Mouse (Mus musculus) hindbrain, embryonic 14.5 days (tissue): ENCODE results near the gene Mboat7. TPM values are rescaled to one million over a fixed set of nuclear protein-coding genes. Genes with fewer than 3 reads are reported as not detected.
"Not testable (repeated sequence)": the region's sequence is repeated elsewhere in the genome, so short reads cannot be mapped to it uniquely, and the experiment has no call there.

Source experiments
- ATAC-seq: fragments of 200-750 bp; cut with Nextera tagmentation; 2 replicates; pipeline ENCODE4 v1.8.0; 2017; ENCODE audit warnings: moderate number of reproducible peaks, mild to moderate bottlenecking, moderate TSS enrichment, moderate library complexity; ENCODE audit not compliant: low FRiP score
- DNase-seq: peaks from one replicate; pipeline ENCODE4 v3.0.0-alpha.2; 2015; ENCODE audit warnings: low spot score
- H3K27ac ChIP-seq: fragments of 300-500 bp; sonication (generic); 2 replicates; pipeline ENCODE4 v1.5.1; 2014; ENCODE audit warnings: mild to moderate bottlenecking, moderate library complexity
- H3K27me3 ChIP-seq: fragments of 300-500 bp; sonication (generic); 2 replicates; pipeline ENCODE4 v1.6.1; 2014; ENCODE audit warnings: mild to moderate bottlenecking, low read length, mixed read lengths; ENCODE audit not compliant: control insufficient read depth, insufficient read depth
- H3K36me3 ChIP-seq: fragments of 300-500 bp; sonication (generic); replicated peaks from 2 replicates; pipeline ENCODE4 v1.6.1; 2014; ENCODE audit not compliant: control insufficient read depth, insufficient read depth
- H3K4me1 ChIP-seq: fragments of 300-500 bp; sonication (generic); replicated peaks from 2 replicates; pipeline ENCODE4 v1.6.1; 2014; ENCODE audit warnings: antibody characterized with exemption, low read length, mixed read lengths; ENCODE audit not compliant: control insufficient read depth, insufficient read depth
- H3K4me2 ChIP-seq: fragments of 300-500 bp; sonication (generic); replicated peaks from 2 replicates; pipeline ENCODE4 v1.6.1; 2014; ENCODE audit warnings: mild to moderate bottlenecking, moderate library complexity
- H3K4me3 ChIP-seq: fragments of 300-500 bp; sonication (generic); replicated peaks from 2 replicates; pipeline ENCODE4 v1.5.1; 2014; ENCODE audit warnings: mild to moderate bottlenecking, low read length
- H3K9ac ChIP-seq: fragments of 300-500 bp; sonication (generic); 2 replicates; pipeline ENCODE4 v1.6.1; 2014
- H3K9me3 ChIP-seq: fragments of 300-500 bp; sonication (generic); 2 replicates; pipeline ENCODE4 v1.6.1; 2016; ENCODE audit warnings: low read length; ENCODE audit not compliant: control insufficient read depth
- WGBS: fragments of 180-500 bp; shearing (Covaris S2); extraction: QIAGEN DNeasy Blood & Tissue Kit; methylation state at CpG from one replicate; pipeline ENCODE4 v1.1.7; 2014; 5-methylcytosine and 5-hydroxymethylcytosine counted together
- polyA plus RNA-seq: library from polyadenylated mRNA; unstranded; fragments of >200 nt; fragmentation: Nextera tagmentation; extraction: Ambion mirVana; gene quantifications from 2 replicates; pipeline ENCODE4 v1.2.1, GENCODE M21; 2014

Gene Mboat7
- 80.4 and 93.7 TPM in 2 replicates for polyA plus RNA-seq

DNA sequence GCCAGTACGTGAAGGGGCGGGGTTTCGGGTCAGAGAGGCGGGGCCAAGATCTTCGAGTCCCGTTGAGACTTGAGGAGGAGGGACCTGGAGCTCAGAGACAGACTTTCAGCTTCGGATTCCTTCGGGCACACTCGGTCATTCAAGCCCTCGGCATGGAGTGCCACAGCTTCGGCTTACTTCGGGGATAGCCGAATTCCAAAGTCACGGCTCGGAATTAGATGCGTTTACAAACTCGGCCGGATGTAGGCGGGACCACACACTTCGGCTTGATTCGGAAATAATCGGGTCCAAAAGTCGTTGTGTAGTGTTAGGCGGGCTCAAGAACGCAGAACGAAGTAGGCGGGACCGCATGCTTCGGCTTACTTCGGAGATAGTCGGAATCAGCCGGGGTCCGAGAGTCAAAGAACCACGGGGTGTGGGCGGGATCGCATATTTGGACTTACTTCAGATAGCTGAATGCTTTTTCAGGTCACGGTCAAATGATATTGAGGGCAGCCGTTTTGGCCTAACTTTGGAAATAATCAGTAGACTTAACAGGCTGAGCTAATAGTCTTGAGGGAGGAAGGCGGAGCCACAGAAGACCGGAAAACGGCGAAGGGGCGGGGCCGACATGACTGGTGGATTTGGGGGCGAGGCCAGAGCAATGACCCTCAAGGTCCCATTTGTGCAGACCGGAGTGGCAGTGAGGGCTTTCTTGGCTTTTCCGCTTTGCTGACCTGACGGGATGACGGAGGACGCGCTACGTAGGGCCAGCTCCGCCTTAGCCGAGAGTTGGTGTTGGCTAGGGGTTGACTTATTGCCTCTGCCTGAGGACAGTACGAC lies at the start of gene Mboat7:
Gene Mboat7, minus strand, starts transcription at position 537 of the 822 bp plus-strand sequence.
- peak within 1 kb of the TSS; percentile 88 for H3K4me2 ChIP-seq

DNA sequence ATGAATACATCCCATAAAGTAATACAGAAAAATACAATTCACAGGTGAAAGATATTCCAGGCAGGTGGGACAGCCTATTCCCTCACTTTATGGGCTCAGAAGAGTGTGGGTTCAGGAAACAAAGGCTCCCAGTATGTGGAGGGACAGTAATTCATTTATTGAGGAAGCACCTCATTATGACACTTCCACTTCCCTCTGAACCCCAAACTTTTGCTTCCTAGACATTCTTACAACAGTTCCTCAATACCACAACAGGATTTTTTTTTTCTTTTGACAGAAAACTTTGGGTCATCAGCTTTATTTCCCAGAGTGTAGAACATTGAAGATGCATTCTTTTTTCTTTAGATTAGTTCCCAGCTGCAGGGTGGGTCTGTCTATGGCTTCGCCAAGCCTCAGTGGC lies 39.4 kb upstream of the Mboat7 start:
- not testable (repeated sequence) for H3K4me1 ChIP-seq

More for the DNA sequence above, at the start of gene Mboat7:
- peak; percentile 94 for ATAC-seq
- Histone ChIP-seq H3K36me3 (peaks cover 44% of the 10 kb centered on the region), H3K4me3 (peak within 1 kb of the TSS; percentile 88), H3K9ac (peak within 1 kb of the TSS; percentile 93), H3K27me3 (no peaks in the 10 kb centered on the region), H3K4me1 (peaks cover 19% of the 10 kb centered on the region), H3K27ac (peak within 1 kb of the TSS; percentile 93), H3K9me3 (no peaks in the 10 kb centered on the region)
- DNase-seq = peak; percentile 98
- under 1% methylated on average over 55 of the region's 55 CpGs for whole genome bisulfite sequencing

DNA sequence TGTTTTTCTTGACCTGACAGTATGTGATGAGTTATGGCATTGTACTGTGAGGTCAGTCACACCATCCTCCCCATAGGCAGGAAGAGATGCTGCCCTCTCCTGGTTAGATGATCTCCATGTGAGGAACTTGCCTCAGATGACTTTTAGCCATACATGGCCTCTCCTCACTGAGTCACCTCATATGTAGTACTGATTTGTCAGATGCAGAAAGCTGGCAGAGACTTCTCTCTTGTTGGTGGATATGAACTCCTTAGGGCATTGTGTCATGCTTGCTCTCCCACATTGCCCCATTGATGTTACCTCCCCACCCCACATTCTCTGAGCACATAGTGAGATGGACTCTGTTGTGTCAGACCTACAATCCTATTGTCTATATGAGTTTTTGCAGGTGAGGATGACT lies 32.1 kb upstream of the Mboat7 start:
- H3K36me3 ChIP-seq, H3K9ac ChIP-seq, H3K4me2 ChIP-seq, ATAC-seq, H3K4me1 ChIP-seq, H3K4me3 ChIP-seq, H3K9me3 ChIP-seq, H3K27ac ChIP-seq, H3K27me3 ChIP-seq, DNase-seq: not testable (repeated sequence)

More for the DNA sequence above, 39.4 kb upstream of the Mboat7 start:
- not testable (repeated sequence) for H3K27me3 ChIP-seq, H3K9ac ChIP-seq, H3K27ac ChIP-seq, H3K9me3 ChIP-seq, H3K4me3 ChIP-seq, DNase-seq, H3K36me3 ChIP-seq, H3K4me2 ChIP-seq, ATAC-seq
- no CpG with 5 or more reads among the region's 1 CpGs for WGBS

DNA sequence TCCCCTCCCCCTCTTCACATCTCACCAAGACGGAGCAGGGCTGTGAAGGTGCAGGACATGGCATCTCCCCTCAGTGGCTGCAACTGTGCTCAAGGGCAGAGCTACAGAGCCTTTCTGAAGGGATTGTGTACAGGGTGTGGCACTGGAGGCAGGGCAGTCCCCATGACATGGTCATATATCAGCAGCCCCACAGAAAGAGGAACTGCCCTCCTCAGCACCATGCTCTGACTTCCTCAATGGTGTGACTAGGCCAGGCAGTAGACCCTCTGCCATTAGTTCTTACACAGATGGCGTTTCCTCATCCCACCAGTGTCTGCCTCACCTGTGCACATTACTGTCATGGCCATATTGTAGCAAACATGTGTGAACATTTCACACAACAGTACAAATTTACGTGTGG lies 26.9 kb upstream of the Mboat7 start, which contains the start of gene Pirb:
Gene Pirb, minus strand, starts transcription at position 124 of the 400 bp plus-strand sequence.
- ATAC-seq = not testable (repeated sequence)

DNA sequence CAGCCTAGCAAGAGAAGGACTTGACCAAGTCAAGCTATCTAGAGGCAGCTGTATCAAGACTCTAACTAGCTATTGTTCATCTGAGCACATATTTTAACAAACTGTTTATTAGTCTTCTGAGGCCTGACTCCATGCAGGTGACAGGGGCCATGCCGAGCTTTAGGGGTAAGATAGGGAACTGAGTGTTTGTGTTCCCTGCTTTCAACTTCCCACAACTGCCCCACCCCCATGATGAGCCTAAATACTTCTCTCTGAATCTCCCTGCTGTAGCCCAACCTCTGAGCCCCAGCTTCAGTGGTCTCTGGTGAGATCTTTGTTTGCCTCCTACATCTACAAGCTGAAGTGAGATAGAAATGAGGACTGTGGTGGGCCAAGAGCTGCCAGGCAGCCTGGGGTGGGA lies 21.9 kb upstream of the Mboat7 start:
- Histone ChIP-seq H3K27me3 (no peaks in the 10 kb centered on the region), H3K36me3 (no peaks in the 10 kb centered on the region), H3K27ac (no peak overlapping the region), H3K4me1 (no peaks in the 10 kb centered on the region), H3K9ac (no peak overlapping the region), H3K4me3 (no peak overlapping the region), H3K4me2 (no peak overlapping the region), H3K9me3 (no peaks in the 10 kb centered on the region)
- ATAC-seq (no peak), DNase-seq (no peak)
- 54% methylated on average over 1 of the region's 1 CpGs for WGBS

More for the DNA sequence above, 26.9 kb upstream of the Mboat7 start, which contains the start of gene Pirb:
- not testable (repeated sequence) for H3K27me3 ChIP-seq, H3K4me3 ChIP-seq, H3K9ac ChIP-seq, H3K27ac ChIP-seq, H3K9me3 ChIP-seq, H3K4me1 ChIP-seq, H3K36me3 ChIP-seq, H3K4me2 ChIP-seq, DNase-seq
- WGBS = 50% methylated on average over 1 of the region's 3 CpGs

DNA sequence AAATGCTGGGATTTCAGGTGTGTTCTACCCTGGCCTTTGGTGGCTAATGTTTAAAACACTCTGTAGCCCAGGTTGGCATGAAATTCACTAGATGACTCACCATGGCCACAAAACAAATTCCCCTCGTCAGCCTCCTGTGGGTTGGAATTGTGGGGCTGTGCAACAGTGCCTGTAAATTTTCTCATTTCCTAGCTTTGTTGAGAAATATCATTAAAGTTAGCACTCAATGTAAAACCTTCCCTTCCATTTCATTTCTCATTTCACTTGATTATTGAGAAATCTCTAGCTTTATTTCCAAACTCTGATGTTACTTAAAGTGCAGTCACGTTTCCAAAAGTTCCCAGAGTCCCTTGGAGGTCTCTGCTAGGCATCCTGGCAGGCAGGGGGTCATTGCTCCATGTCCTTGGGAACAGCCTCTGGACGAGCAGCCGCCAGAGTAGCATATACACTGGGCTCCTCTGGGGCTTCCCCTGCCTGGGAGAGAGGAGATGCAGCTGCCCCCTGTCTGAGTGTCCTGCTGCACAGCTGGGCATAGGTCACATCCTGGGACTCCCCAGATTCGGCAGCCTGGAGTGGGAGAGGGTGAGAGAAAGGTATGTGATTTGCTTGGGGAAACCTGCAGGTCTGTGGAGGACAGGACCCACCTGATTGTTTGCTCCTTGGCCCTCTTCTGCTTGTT lies 19.1 kb upstream of the Mboat7 start:
- Histone ChIP-seq H3K4me2 (no peak overlapping the region), H3K4me3 (no peak overlapping the region), H3K36me3 (peaks cover 18% of the 10 kb centered on the region), H3K27ac (no peak overlapping the region), H3K4me1 (no peaks in the 10 kb centered on the region), H3K9ac (no peak overlapping the region), H3K9me3 (no peaks in the 10 kb centered on the region), H3K27me3 (no peaks in the 10 kb centered on the region)
- ATAC-seq = no peak
- DNase-seq = no peak
- WGBS = 38% methylated on average over 5 of the region's 5 CpGs

DNA sequence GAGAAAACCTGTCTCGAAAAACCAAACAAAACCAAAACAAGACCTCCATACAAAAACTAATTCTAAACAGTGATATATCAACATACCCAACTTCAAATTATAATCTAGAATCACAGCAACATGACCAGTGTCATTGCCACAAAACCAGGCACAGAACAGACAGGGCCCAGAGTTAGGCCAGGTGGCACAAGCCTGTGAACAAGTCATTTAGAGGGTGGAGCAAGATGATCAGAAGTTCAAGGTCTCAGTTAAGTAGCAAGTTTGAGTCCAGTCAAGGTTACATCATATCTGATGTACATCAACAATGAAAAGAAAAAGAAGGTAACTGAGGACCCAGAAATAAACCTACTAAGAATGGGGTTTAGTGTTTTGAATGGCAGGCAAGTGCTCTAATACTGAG lies 15.7 kb upstream of the Mboat7 start:
- Histone ChIP-seq H3K4me3 (no peak overlapping the region), H3K27me3 (no peaks in the 10 kb centered on the region), H3K4me2 (no peak overlapping the region), H3K36me3 (peaks cover 39% of the 10 kb centered on the region), H3K9ac (no peak overlapping the region), H3K4me1 (peaks cover 22% of the 10 kb centered on the region), H3K27ac (no peak overlapping the region), H3K9me3 (no peaks in the 10 kb centered on the region)
- no peak for DNase-seq
- 85% methylated on average over 1 of the region's 1 CpGs for WGBS
- no peak for ATAC-seq

DNA sequence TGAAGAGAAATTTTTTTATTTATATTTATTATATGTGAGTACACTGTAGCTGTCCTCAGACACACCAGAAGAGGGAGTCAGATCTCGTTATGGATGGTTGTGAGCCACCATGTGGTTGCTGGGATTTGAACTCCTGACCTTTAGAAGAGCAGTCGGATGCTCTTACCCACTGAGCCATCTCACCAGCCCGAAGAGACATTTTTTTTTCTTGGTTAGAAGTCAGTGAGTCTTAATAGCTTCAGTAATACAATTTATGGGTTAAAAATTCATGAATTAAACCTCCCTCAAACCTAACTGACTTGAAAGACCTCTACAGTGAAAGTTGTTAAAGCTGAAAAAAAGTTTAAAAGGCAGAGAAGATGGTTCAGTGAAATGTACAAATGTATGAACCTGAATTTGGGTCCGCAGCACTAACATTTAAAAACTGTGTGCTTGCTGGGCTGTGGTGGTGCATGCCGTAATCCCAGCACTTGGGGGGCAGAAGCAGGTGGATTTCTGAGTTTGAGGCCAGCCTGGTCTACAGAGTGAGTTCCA lies 15.2 kb upstream of the Mboat7 start:
- not testable (repeated sequence) for H3K9me3 ChIP-seq, ATAC-seq, H3K4me2 ChIP-seq, H3K27ac ChIP-seq, H3K9ac ChIP-seq, H3K4me3 ChIP-seq, H3K27me3 ChIP-seq, DNase-seq
- Histone ChIP-seq H3K36me3 (peaks cover 39% of the 10 kb centered on the region), H3K4me1 (peaks cover 24% of the 10 kb centered on the region)
- WGBS = 39% methylated on average over 5 of the region's 5 CpGs
